Mouse (Mus musculus) C2C12 (cell line): ENCODE results near the gene Svbp.

Experiments
- CTCF ChIP-seq: IDR thresholded peaks from one replicate; pipeline ENCODE4 v1.5.1; 2011; ENCODE audit not compliant: control insufficient read depth, insufficient read depth, insufficient read length
- MYOG ChIP-seq: IDR thresholded peaks from one replicate; pipeline ENCODE4 v1.6.1; 2011; ENCODE audit not compliant: control insufficient read depth, insufficient read length; ENCODE audit errors: extremely low read depth

DNA sequence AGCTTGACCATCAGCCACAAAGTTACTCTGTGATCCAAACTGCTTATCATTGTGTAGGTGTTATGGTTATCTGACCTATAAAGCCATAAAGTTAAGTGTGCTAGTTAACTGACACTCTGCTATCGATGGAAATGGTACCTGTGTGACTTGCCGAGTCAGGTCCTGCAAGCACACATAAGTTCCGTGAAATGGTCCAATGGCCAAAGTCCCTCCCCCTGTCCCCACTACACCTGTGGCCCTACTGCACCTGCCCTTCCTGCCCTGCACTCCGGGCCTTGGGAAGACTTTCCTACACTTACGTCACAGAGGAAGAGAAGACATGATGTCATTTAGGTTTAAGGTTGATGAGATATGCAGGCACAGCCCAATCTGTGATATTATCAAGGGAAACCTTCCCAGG is 47.8 kb upstream of the Svbp start:
- TF ChIP-seq MYOG (no peak), CTCF (no peak)
